Mouse (Mus musculus): ENCODE measurements around the gene Dpm3. TPM values are rescaled to one million over a fixed set of nuclear protein-coding genes. Genes with fewer than 3 reads are reported as not detected.

The Dpm3 gene
- total and polyA plus RNA-seq, 3 experiments, result 237 to 271 TPM; not detected in 1

DNA sequence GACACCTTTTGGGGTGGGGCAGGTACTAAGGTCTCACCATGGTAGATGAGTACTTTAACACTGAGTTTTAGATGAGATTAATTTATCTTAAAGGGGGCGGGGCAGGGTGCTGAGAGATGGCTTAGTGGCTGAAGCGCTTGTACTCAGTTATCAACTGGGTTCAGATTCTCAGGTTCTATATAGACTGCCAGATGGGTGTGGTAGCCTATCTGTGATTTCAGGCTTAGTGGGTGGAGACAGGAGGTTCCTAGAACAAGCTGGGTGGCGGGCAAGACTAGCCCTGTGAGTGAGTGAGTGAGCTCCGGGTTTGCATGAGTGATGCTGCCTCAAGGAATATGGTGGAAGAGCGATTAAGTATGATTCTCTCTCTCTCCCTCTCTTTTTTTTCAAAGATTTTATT, 4.2 kb upstream of the Dpm3 start (continued):
- TF ChIP-seq ZNF384 (IDR thresholded peaks at IDR 0.05; ENCODE audit: low read depth, low read length), result no peak
- no peak for TF ChIP-seq USF2 (IDR thresholded peaks at IDR 0.05; ENCODE audit: borderline replicate concordance in 1 of 2, insufficient read depth in 1 of 2, low read depth in 1 of 2, low read length in 2 of 2)
- TF ChIP-seq HCFC1 (IDR thresholded peaks at IDR 0.05; ENCODE audit: low read depth, low read length), result no peak
- no peak for TF ChIP-seq KAT2A (conservative IDR thresholded peaks at IDR 0.05; ENCODE audit: low read depth, low read length)
- no peak for TF ChIP-seq MYB (IDR thresholded peaks at IDR 0.05; ENCODE audit: low read depth, low read length)
- no peak for TF ChIP-seq POLR2A (IDR thresholded peaks at IDR 0.05; ENCODE audit: control insufficient read depth in 1 of 2, insufficient read depth in 1 of 2, low read depth in 1 of 2, low read length in 2 of 2, poor library complexity in 1 of 2)
- TF ChIP-seq CHD1 (IDR thresholded peaks at IDR 0.05; ENCODE audit: low read depth, low read length), result no peak
- no peak for TF ChIP-seq ZKSCAN1 (IDR thresholded peaks at IDR 0.05; ENCODE audit: low read depth, low read length)

DNA sequence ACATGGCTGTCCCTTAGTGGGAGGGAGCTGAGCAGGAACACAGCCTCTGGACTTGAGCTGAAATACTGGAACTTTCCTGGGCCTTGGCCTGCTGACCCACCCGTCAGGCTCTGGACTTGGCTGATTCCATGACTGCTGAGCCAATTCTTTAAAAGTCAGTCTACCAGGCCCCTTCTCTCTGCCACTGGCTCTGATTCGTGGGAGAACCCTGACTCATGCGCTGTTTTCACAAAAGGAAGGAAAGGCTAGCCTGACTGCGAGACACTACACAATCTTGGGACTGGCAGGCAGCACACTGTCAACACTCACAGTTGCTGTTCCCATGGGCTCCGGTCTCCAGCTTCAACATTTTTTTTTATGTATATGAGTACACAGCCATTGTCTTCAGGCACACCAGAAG, 3.0 kb upstream of the Dpm3 start:
- peaks cover 34 to 37% of the 10 kb centered on the region in 2 experiments for H3K27me3 ChIP-seq (ENCODE audit: control insufficient read depth in 1 of 2, insufficient read depth in 2 of 2, low read length in 2 of 2)
- H3K27ac ChIP-seq (ENCODE audit: control insufficient read depth, low read depth, low read length), result no peak overlapping the region
- no peak for DNase-seq (ENCODE audit: low read depth, low spot score)
- TF ChIP-seq ELF1 (IDR thresholded peaks at IDR 0.05; ENCODE audit: low read depth, low read length) (no peak), USF1 (IDR thresholded peaks at IDR 0.05; ENCODE audit: low read depth, low read length) (no peak), ZMIZ1 (IDR thresholded peaks at IDR 0.05; ENCODE audit: low read depth, low read length) (no peak), MAFK (IDR thresholded peaks at IDR 0.05; ENCODE audit: borderline replicate concordance, low read depth, low read length) (no peak), EP300 (IDR thresholded peaks at IDR 0.05; ENCODE audit: low read depth in 1 of 2, low read length in 2 of 2) (no peak), USF2 (IDR thresholded peaks at IDR 0.05; ENCODE audit: borderline replicate concordance in 1 of 2, insufficient read depth in 1 of 2, low read depth in 1 of 2, low read length in 2 of 2) (no peak), POLR2AphosphoS2 (IDR thresholded peaks at IDR 0.05; ENCODE audit: low read length) (no peak), TAL1 (IDR thresholded peaks at IDR 0.05; ENCODE audit: low read length) (no peak), E2F4 (IDR thresholded peaks at IDR 0.05; ENCODE audit: borderline replicate concordance, low read depth, low read length) (no peak), TCF12 (IDR thresholded peaks at IDR 0.05; ENCODE audit: low read depth, low read length) (no peak), UBTF (IDR thresholded peaks at IDR 0.05; ENCODE audit: borderline replicate concordance, insufficient read depth, low read depth, low read length) (no peak), MAZ (IDR thresholded peaks at IDR 0.05; ENCODE audit: low read depth, low read length) (no peak)
- H3K9ac ChIP-seq (ENCODE audit: control insufficient read depth, low read depth, low read length, poor library complexity, severe bottlenecking), result no peak overlapping the region
- H3K9me3 ChIP-seq (replicated peaks; ENCODE audit: insufficient read depth, low read length), result no peaks in the 10 kb centered on the region
- H3K4me1 ChIP-seq (ENCODE audit: control insufficient read depth in 1 of 2, insufficient read depth in 2 of 2, low read length in 2 of 2), result peaks cover 0 to 14% of the 10 kb centered on the region in 2 experiments; a peak in 2 of 4 replicates
- no peak overlapping the region for H3K4me3 ChIP-seq (ENCODE audit: control insufficient read depth in 1 of 2, insufficient read depth in 1 of 2, low read depth in 2 of 2, low read length in 2 of 2)
- H3K79me2 ChIP-seq (ENCODE audit: control insufficient read depth, insufficient read depth, low read length, poor library complexity), result no peaks in the 10 kb centered on the region
- peaks cover 0 to 11% of the 10 kb centered on the region in 2 experiments; a peak in 2 of 4 replicates for H3K36me3 ChIP-seq (ENCODE audit: control insufficient read depth in 1 of 2, insufficient read depth in 2 of 2, low read length in 2 of 2)

All from MEL (cell line).